Mouse (Mus musculus): ENCODE measurements around the gene Pigk.
A peak's percentile ranks its signal among the peaks of the same experiment; 100 is the strongest.
"Not testable (repeated sequence)": the region's sequence is repeated elsewhere in the genome, so short reads cannot be mapped to it uniquely, and the experiment has no call there.

The Pigk gene

GRCm38 (mm10) chr3:152764516-152765312 is 50.8 kb downstream of the Pigk start:
- DNase-seq (ENCODE audit: low read depth, low spot score) = no peak

- DNase-seq (ENCODE audit: low read depth, low spot score) = peak; percentile 43
Measured at GRCm38 (mm10) chr3:152767485-152767884, 53.6 kb downstream of the Pigk start.

- DNase-seq (ENCODE audit: low read depth, low spot score) = no peak
Measured at GRCm38 (mm10) chr3:152770056-152770455, 56.2 kb downstream of the Pigk start.

- no peak for DNase-seq (ENCODE audit: low read depth, low spot score)
Measured at GRCm38 (mm10) chr3:152776363-152776762, 62.5 kb downstream of the Pigk start.

GRCm38 (mm10) chr3:152776872-152777540 is 63.1 kb downstream of the Pigk start:
- DNase-seq (ENCODE audit: low read depth, low spot score) = no peak

GRCm38 (mm10) chr3:152779819-152780218 is 65.9 kb downstream of the Pigk start:
- no peak for DNase-seq (ENCODE audit: low read depth, low spot score)

- DNase-seq (ENCODE audit: low read depth, low spot score) = peak; percentile 85
Measured at GRCm38 (mm10) chr3:152783792-152784191, 69.9 kb downstream of the Pigk start.

GRCm38 (mm10) chr3:152784353-152784752 is 70.5 kb downstream of the Pigk start:
- not testable (repeated sequence) for DNase-seq (ENCODE audit: low read depth, low spot score)

GRCm38 (mm10) chr3:152788301-152788953 is 74.5 kb downstream of the Pigk start:
- not testable (repeated sequence) for DNase-seq (ENCODE audit: low read depth, low spot score)

GRCm38 (mm10) chr3:152792601-152793000 is 78.7 kb downstream of the Pigk start:
- peak; percentile 25 for DNase-seq (ENCODE audit: low read depth, low spot score)

- DNase-seq (ENCODE audit: low read depth, low spot score) = peak; percentile 33
Measured at GRCm38 (mm10) chr3:152793006-152793405, 79.1 kb downstream of the Pigk start.

- DNase-seq (ENCODE audit: low read depth, low spot score) = no peak
Measured at GRCm38 (mm10) chr3:152796216-152796615, 82.3 kb downstream of the Pigk start.

GRCm38 (mm10) chr3:152797354-152797753 is 83.5 kb downstream of the Pigk start:
- no peak for DNase-seq (ENCODE audit: low read depth, low spot score)

- DNase-seq (ENCODE audit: low read depth, low spot score) = peak; percentile 79
Measured at GRCm38 (mm10) chr3:152799738-152800431, 86.0 kb downstream of the Pigk start.

GRCm38 (mm10) chr3:152813905-152814304 is 100.0 kb downstream of the Pigk start:
- peak; percentile 78 for DNase-seq (ENCODE audit: low read depth, low spot score)

GRCm38 (mm10) chr3:152815110-152815509 is 101.2 kb downstream of the Pigk start:
- no peak for DNase-seq (ENCODE audit: low read depth, low spot score)

GRCm38 (mm10) chr3:152820406-152820805 is 106.5 kb downstream of the Pigk start:
- DNase-seq (ENCODE audit: low read depth, low spot score) = no peak

GRCm38 (mm10) chr3:152821202-152821601 is 107.3 kb downstream of the Pigk start:
- DNase-seq (ENCODE audit: low read depth, low spot score) = no peak

- DNase-seq (ENCODE audit: low read depth, low spot score) = no peak
Measured at GRCm38 (mm10) chr3:152831377-152831776, 117.5 kb downstream of the Pigk start.

- DNase-seq (ENCODE audit: low read depth, low spot score) = no peak
Measured at GRCm38 (mm10) chr3:152831974-152832373, 118.1 kb downstream of the Pigk start.

- no peak for DNase-seq (ENCODE audit: low read depth, low spot score)
Measured at GRCm38 (mm10) chr3:152832436-152832835, 118.5 kb downstream of the Pigk start.

GRCm38 (mm10) chr3:152837407-152837806 is 123.5 kb downstream of the Pigk start:
- DNase-seq (ENCODE audit: low read depth, low spot score) = peak; percentile 60

All from brain, adult 2 months (tissue).